ENCODE assay signal across 1 mouse cellular context in the genomic region with DNA sequence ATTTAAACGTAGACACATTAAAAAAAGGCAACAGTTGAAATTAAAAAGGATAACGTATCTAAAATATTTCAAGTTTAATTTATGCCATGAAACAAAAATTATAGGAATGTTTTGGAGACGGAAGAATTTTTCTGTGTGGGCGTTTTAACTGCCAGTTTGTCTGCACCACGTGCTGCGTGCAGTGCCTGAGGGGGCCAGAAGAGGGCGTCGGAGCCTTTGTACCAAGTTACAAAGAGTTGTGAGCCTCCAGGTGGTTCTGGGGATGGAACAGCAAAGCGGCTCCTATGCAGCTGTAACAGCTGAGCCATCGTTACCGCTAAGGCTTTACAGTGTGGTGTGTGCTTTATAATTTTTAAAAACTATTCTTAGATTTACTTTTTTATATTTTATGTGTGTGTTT.
TF ChIP-seq lines count a peak whose summit lies in the region.

No protein-coding gene starts in this region.

TF ChIP-seq in MEL, 35 proteins besides CTCF, POLR2A, EP300 and RAD21 (continued from another document):
- TF ChIP-seq MAX (IDR thresholded peaks at IDR 0.05; ENCODE audit: low read length), result peak; percentile 90
- TF ChIP-seq SIN3A (IDR thresholded peaks at IDR 0.05; ENCODE audit: low read length), result peak; percentile 66
- TF ChIP-seq MXI1 (IDR thresholded peaks at IDR 0.05; ENCODE audit: low read depth, low read length), result peak; percentile 97
- TF ChIP-seq ZMIZ1 (IDR thresholded peaks at IDR 0.05; ENCODE audit: low read depth, low read length), result no peak
- no peak for TF ChIP-seq MAFK (IDR thresholded peaks at IDR 0.05; ENCODE audit: borderline replicate concordance, low read depth, low read length)
- TF ChIP-seq MYC (IDR thresholded peaks at IDR 0.05; ENCODE audit: low read depth, low read length), result peak; percentile 93
- peak; percentile 93 for TF ChIP-seq USF1 (IDR thresholded peaks at IDR 0.05; ENCODE audit: low read depth, low read length)
- peak; percentile 52 for TF ChIP-seq SMC3 (IDR thresholded peaks at IDR 0.05; ENCODE audit: low read depth, low read length)
- no peak for TF ChIP-seq MAZ (IDR thresholded peaks at IDR 0.05; ENCODE audit: low read depth, low read length)
- peak in 1 of 2 experiments; percentile 60; a peak in 1 of 4 replicates for TF ChIP-seq USF2 (IDR thresholded peaks at IDR 0.05; ENCODE audit: borderline replicate concordance in 1 of 2, insufficient read depth in 1 of 2, low read depth in 1 of 2, low read length in 2 of 2)
- no peak for TF ChIP-seq ZC3H11A (IDR thresholded peaks at IDR 0.05; ENCODE audit: low read depth, low read length)
